Mouse (Mus musculus) T-helper 17 cell (primary cell): ENCODE measurements around the gene Aif1l.

Experiments
- in situ Hi-C, 2 experiments: fragments of 300-600 bp; cut with MboI, MseI; formaldehyde crosslinking; loops; 1 replicate in 1 of 2; 2 replicates in 1 of 2; pipeline ENCODE4 v1.15.1; 2025; ENCODE audit warnings: high pct_unique_total_duplicates in 2 of 2

The Aif1l gene

DNA sequence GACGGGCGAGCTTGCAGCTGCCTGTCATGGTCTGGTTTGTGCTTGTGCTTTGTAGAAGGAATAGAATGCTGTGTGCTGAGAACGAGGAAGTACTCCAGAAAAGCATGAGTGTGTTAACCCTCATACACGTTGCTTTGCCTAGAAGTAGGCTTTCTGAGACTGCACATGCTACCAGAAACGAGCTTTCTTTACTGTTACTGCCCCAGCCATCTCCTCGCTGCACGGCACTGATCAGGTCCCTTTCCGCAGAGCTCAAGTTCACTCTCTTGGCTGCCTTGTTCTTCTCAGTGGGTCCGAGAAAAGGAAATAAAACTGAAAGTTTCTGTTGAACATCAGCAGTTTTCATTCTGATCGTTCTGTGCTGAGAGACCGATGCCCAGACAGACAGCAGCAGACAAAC is 58.8 kb downstream of the Aif1l start:
- in situ Hi-C loops = no loop called here

- in situ Hi-C loops = loop anchor here in 1 of 2 experiments (5.0 kb wide), 1 partner anchor 193 kb away; no protein-coding TSS in a partner anchor
These were observed 69.8 kb downstream of the Aif1l start for GRCm38 (mm10) chr2:32019704-32020103.

- in situ Hi-C loops = no loop called here
These were observed 70.3 kb downstream of the Aif1l start for GRCm38 (mm10) chr2:32020229-32020628.
